Mouse (Mus musculus): Measurements from ENCODE around the gene Abcc8. TPM values are rescaled to one million over a fixed set of nuclear protein-coding genes. Genes with fewer than 3 reads are reported as not detected.

Abcc8 gene
- total and polyA plus RNA-seq, 3 experiments = 0.11 TPM; not detected in 2

DNA sequence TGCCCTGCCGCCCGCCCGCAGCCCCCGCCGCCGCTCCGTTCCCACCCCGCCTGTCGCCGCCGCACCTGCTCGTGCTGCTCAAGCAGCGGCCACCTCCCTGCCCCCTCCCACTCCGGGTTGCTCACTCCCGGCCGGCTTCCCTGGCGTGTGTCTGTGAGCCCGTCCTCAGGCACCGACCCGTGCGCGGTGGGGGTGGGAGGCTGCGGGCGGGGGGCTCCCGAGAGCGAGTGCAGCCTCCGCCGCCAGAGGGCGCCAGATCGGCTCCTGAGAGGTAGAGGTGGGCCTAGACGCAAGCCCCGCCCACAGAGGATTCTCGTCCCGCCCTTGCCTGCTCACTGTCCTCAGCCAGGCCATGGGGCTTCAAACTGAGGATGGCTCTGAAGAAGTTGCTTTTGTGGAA, 79.3 kb downstream of the Abcc8 start, which contains the start of gene Kcnj11:
Gene Kcnj11, minus strand, starts transcription at position 202 of the 400 bp plus-strand sequence.
- no peaks in the 10 kb centered on the region for H3K36me3 ChIP-seq (replicated peaks)
- no peak for ATAC-seq (ENCODE audit: extremely low read depth, insufficient number of reproducible peaks, low FRiP score, poor library complexity, severe bottlenecking)
- peak; percentile 34 for DNase-seq (ENCODE audit: low spot score)
- peaks cover 15% of the 10 kb centered on the region; the same call in 1 of the 2 replicates for H3K27me3 ChIP-seq (ENCODE audit: insufficient read depth, low read length)
- H3K4me1 ChIP-seq (ENCODE audit: insufficient read depth, low read depth, low read length) = no peaks in the 10 kb centered on the region
- TF ChIP-seq GATA2 (IDR thresholded peaks at IDR 0.05; ENCODE audit: borderline replicate concordance, low read depth, low read length) = no peak
- TF ChIP-seq TAL1 (conservative IDR thresholded peaks at IDR 0.05; ENCODE audit: low read depth, low read length) = no peak
- no peak for TF ChIP-seq POLR2AphosphoS5 (IDR thresholded peaks at IDR 0.05; ENCODE audit: insufficient replicate concordance, low read depth, low read length)
- no peak for TF ChIP-seq CTCF (IDR thresholded peaks at IDR 0.05; ENCODE audit: low read depth, low read length)
- TF ChIP-seq GATA1 (IDR thresholded peaks at IDR 0.05; ENCODE audit: borderline replicate concordance, low read length) = no peak
- H3K9me3 ChIP-seq (replicated peaks) = no peaks in the 10 kb centered on the region
- no peak within 1 kb of the TSS for H3K4me3 ChIP-seq (ENCODE audit: low read depth, low read length)

DNA sequence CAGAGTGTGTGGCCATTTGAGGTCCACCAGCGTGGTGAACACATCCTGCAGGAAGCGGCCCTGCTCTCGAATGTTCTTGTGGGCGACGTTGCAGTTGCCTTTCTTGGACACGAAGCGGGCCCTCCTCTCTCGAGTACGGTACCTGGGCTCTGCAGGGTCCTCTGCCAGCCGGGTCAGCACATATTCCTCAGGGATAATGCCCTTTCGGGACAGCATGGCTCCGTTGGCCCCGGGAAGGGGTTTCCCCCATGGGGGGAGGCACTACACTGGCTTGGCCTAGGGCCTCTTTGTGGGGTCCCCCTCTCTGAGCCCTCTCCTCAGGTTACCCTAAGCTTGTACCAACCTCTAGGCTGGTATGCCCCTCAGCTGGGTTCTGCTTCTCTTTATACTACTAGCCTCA, 80.2 kb downstream of the Abcc8 start:
- no peak for DNase-seq (ENCODE audit: low spot score)
- ATAC-seq (ENCODE audit: extremely low read depth, insufficient number of reproducible peaks, low FRiP score, poor library complexity, severe bottlenecking) = no peak
- Histone ChIP-seq H3K4me3 (ENCODE audit: low read depth, low read length) (no peak overlapping the region), H3K36me3 (replicated peaks) (no peaks in the 10 kb centered on the region), H3K9me3 (replicated peaks) (no peaks in the 10 kb centered on the region), H3K27me3 (ENCODE audit: insufficient read depth, low read length) (peaks cover 21% of the 10 kb centered on the region), H3K4me1 (ENCODE audit: insufficient read depth, low read depth, low read length) (no peaks in the 10 kb centered on the region)
- no peak for TF ChIP-seq POLR2AphosphoS5 (IDR thresholded peaks at IDR 0.05; ENCODE audit: insufficient replicate concordance, low read depth, low read length)
- TF ChIP-seq TAL1 (conservative IDR thresholded peaks at IDR 0.05; ENCODE audit: low read depth, low read length) = no peak
- no peak for TF ChIP-seq GATA1 (IDR thresholded peaks at IDR 0.05; ENCODE audit: borderline replicate concordance, low read length)
- TF ChIP-seq CTCF (IDR thresholded peaks at IDR 0.05; ENCODE audit: low read depth, low read length) = no peak
- TF ChIP-seq GATA2 (IDR thresholded peaks at IDR 0.05; ENCODE audit: borderline replicate concordance, low read depth, low read length) = no peak

DNA sequence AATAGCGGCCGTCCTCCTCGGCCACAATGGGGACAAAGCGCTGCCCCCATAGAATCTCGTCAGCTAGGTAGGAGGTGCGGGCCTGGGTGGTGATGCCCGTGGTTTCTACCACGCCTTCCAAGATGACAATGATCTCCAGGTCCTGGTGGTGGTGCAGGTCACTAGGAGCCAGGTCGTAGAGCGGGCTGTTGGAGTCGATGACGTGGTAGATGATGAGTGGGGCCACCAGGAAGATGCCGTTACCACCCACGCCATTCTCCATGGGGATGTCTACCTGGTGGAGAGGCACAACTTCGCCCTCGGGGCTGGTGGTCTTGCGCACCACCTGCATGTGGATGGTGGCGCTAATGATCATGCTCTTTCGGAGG, 80.9 kb downstream of the Abcc8 start:
- peaks cover 24% of the 10 kb centered on the region for H3K27me3 ChIP-seq (ENCODE audit: insufficient read depth, low read length)

DNA sequence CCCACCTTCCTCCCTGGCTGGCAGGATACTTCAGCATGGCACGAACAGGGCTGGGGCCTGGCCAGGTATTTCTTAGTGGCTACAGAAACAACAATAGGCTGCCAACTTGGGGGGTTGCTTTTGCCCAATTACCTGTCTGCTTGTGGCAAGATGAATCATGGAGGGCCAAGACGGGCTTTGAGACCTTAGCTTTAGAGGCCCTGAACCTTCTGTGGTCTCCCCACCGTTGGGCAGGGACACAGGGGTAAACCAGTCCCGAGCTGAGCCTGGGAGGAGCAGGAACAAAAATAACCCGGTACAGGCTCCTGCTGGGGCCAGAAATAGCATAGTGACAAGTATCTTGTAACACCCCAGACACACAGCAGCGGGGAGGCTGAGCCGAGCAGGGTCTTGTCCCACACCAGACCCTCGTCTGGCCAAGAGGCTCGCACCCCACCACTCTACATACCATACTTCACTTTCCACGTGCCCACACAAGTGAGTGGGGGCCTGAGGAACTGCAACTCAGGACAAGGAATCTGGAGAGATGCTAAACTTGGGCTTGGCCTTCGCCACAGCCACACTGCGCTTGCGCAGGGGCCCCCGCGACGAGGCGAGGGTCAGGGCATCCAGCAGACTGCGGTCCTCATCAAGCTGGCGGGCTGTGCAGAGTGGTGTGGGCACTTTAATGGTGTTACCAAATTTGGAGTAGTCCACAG, 81.5 kb downstream of the Abcc8 start:
- ATAC-seq (ENCODE audit: extremely low read depth, insufficient number of reproducible peaks, low FRiP score, poor library complexity, severe bottlenecking) (no peak), DNase-seq (ENCODE audit: low spot score) (no peak)
- Histone ChIP-seq H3K9me3 (replicated peaks) (no peaks in the 10 kb centered on the region), H3K4me3 (ENCODE audit: low read depth, low read length) (no peak overlapping the region), H3K27me3 (ENCODE audit: insufficient read depth, low read length) (peaks cover 27% of the 10 kb centered on the region), H3K36me3 (replicated peaks) (no peaks in the 10 kb centered on the region), H3K4me1 (ENCODE audit: insufficient read depth, low read depth, low read length) (no peaks in the 10 kb centered on the region)
- TF ChIP-seq TAL1 (conservative IDR thresholded peaks at IDR 0.05; ENCODE audit: low read depth, low read length) (no peak), POLR2AphosphoS5 (IDR thresholded peaks at IDR 0.05; ENCODE audit: insufficient replicate concordance, low read depth, low read length) (no peak), CTCF (IDR thresholded peaks at IDR 0.05; ENCODE audit: low read depth, low read length) (no peak), GATA2 (IDR thresholded peaks at IDR 0.05; ENCODE audit: borderline replicate concordance, low read depth, low read length) (no peak), GATA1 (IDR thresholded peaks at IDR 0.05; ENCODE audit: borderline replicate concordance, low read length) (no peak)

More for the DNA sequence above, 80.9 kb downstream of the Abcc8 start:
- Histone ChIP-seq H3K9me3 (replicated peaks) (no peaks in the 10 kb centered on the region), H3K4me1 (ENCODE audit: insufficient read depth, low read depth, low read length) (no peaks in the 10 kb centered on the region), H3K4me3 (ENCODE audit: low read depth, low read length) (no peak overlapping the region), H3K36me3 (replicated peaks) (no peaks in the 10 kb centered on the region)
- TF ChIP-seq TAL1 (conservative IDR thresholded peaks at IDR 0.05; ENCODE audit: low read depth, low read length) (no peak), GATA2 (IDR thresholded peaks at IDR 0.05; ENCODE audit: borderline replicate concordance, low read depth, low read length) (no peak), GATA1 (IDR thresholded peaks at IDR 0.05; ENCODE audit: borderline replicate concordance, low read length) (no peak)
- ATAC-seq (ENCODE audit: extremely low read depth, insufficient number of reproducible peaks, low FRiP score, poor library complexity, severe bottlenecking) = no peak
- no peak for DNase-seq (ENCODE audit: low spot score)

DNA sequence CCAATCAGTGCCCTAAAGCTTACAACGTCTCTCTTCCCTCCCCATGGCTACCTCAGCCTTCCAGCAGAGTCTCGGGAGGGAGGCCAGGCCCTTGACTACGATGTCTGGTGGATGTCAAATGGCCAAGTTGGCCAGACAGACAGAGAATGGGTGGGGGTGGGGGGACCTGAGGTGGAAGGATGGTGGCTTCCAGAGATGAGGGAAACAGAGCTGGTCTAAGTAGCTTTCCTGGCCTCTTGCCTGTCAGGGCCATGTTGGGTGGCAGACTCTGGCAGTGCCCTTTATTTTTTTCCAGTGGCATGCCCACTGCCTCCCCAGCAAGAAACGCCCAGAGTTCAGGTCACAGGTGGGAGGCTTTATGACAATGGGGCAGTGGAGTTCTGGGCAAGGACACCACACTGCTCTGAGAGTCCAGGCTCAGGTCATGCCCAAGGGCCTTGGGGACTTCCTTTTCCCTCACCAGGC, 82.5 kb downstream of the Abcc8 start:
- Histone ChIP-seq H3K4me1 (ENCODE audit: insufficient read depth, low read depth, low read length) (no peaks in the 10 kb centered on the region), H3K4me3 (ENCODE audit: low read depth, low read length) (no peak overlapping the region), H3K36me3 (replicated peaks) (no peaks in the 10 kb centered on the region), H3K27me3 (ENCODE audit: insufficient read depth, low read length) (peaks cover 32% of the 10 kb centered on the region), H3K9me3 (replicated peaks) (no peaks in the 10 kb centered on the region)
- no peak for ATAC-seq (ENCODE audit: extremely low read depth, insufficient number of reproducible peaks, low FRiP score, poor library complexity, severe bottlenecking)
- DNase-seq (ENCODE audit: low spot score) = no peak
- no peak for TF ChIP-seq GATA2 (IDR thresholded peaks at IDR 0.05; ENCODE audit: borderline replicate concordance, low read depth, low read length)
- no peak for TF ChIP-seq CTCF (IDR thresholded peaks at IDR 0.05; ENCODE audit: low read depth, low read length)
- no peak for TF ChIP-seq POLR2AphosphoS5 (IDR thresholded peaks at IDR 0.05; ENCODE audit: insufficient replicate concordance, low read depth, low read length)
- TF ChIP-seq TAL1 (conservative IDR thresholded peaks at IDR 0.05; ENCODE audit: low read depth, low read length) = no peak

DNA sequence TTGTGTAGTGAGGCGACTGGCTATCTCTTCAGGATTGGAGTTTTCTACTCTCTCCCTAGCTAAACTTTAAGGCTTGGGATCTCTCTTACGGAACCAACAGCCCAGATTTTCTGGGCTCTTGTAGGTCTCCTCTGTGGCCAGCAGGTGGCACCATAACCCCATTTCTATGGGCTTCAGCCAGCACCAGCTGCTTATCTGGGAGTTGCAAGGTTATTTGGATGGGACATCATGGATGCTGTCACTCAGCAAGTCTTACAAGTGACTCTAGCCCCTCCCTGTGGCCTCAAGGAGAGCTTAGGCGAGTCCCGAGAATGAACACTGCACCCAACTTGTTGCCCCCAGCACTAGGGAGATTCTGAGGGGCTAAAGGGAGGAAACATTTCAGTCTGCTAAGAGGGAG, 83.7 kb downstream of the Abcc8 start:
- Histone ChIP-seq H3K36me3 (replicated peaks) (no peaks in the 10 kb centered on the region), H3K4me1 (ENCODE audit: insufficient read depth, low read depth, low read length) (no peaks in the 10 kb centered on the region), H3K9me3 (replicated peaks) (no peaks in the 10 kb centered on the region), H3K27me3 (ENCODE audit: insufficient read depth, low read length) (peaks cover 38% of the 10 kb centered on the region), H3K4me3 (ENCODE audit: low read depth, low read length) (no peak overlapping the region)
- DNase-seq (ENCODE audit: low spot score) = peak; percentile 57
- peak; percentile 45; the same call in 1 of the 2 replicates for ATAC-seq (ENCODE audit: extremely low read depth, insufficient number of reproducible peaks, low FRiP score, poor library complexity, severe bottlenecking)
- TF ChIP-seq CTCF (IDR thresholded peaks at IDR 0.05; ENCODE audit: low read depth, low read length) (peak; percentile 77; the same call in 1 of the 2 replicates), GATA1 (IDR thresholded peaks at IDR 0.05; ENCODE audit: borderline replicate concordance, low read length) (no peak)

Data from G1E (cell line).